Mouse (Mus musculus) small intestine, adult 2 months (tissue): ENCODE measurements around the gene 1700013F07Rik.

ENCODE experiments used
- CTCF ChIP-seq: fragments of 200-500 bp; IDR thresholded peaks from 2 replicates; pipeline ENCODE4 v1.5.1; 2012; ENCODE audit warnings: low read depth, mild to moderate bottlenecking, control low read depth, inconsistent platforms, low read length, moderate library complexity, mixed read lengths; ENCODE audit not compliant: insufficient replicate concordance, insufficient read length; ENCODE audit errors: extremely low read depth
- POLR2A ChIP-seq: fragments of 200-500 bp; IDR thresholded peaks from 2 replicates; pipeline ENCODE4 v1.6.1; 2012; ENCODE audit warnings: low read depth, mild to moderate bottlenecking, control low read depth, inconsistent platforms, low read length, moderate library complexity

- TF ChIP-seq CTCF (no peak), POLR2A (no peak)
These were observed 10.5 kb upstream of the 1700013F07Rik start for GRCm38 (mm10) chr3:108523415-108523814.
